Mouse (Mus musculus): Measurements from ENCODE around the gene Itgb7.

GRCm38 (mm10) chr15:102265548-102265947 lies 33.8 kb upstream of the Itgb7 start:
- TF ChIP-seq CTCF (IDR thresholded peaks at IDR 0.05; ENCODE audit: low read depth) (no peak), EP300 (IDR thresholded peaks at IDR 0.05; ENCODE audit: low read depth) (no peak)
